Mouse (Mus musculus) CH12.LX (cell line): Measurements from ENCODE around the gene Plpp3.

Experiments used
- EP300 ChIP-seq: IDR thresholded peaks from 2 replicates; pipeline ENCODE4 v1.6.1; 2011; ENCODE audit warnings: low read length, improper control_type of control experiment
- ETS1 ChIP-seq: conservative IDR thresholded peaks from 2 replicates; pipeline ENCODE4 v1.6.1; 2012; ENCODE audit warnings: low read depth, mild to moderate bottlenecking, inconsistent platforms, low read length, improper control_type of control experiment, moderate library complexity
- HCFC1 ChIP-seq: IDR thresholded peaks from 2 replicates; pipeline ENCODE4 v1.6.1; 2012; ENCODE audit warnings: low read depth, mild to moderate bottlenecking, inconsistent platforms, low read length, improper control_type of control experiment
- MAFK ChIP-seq: IDR thresholded peaks from 2 replicates; pipeline ENCODE4 v1.6.1; 2011; ENCODE audit warnings: low read length, improper control_type of control experiment; ENCODE audit not compliant: insufficient replicate concordance
- MAX ChIP-seq: IDR thresholded peaks from 2 replicates; pipeline ENCODE4 v1.6.1; 2011; ENCODE audit warnings: low read length, improper control_type of control experiment
- PAX5 ChIP-seq: IDR thresholded peaks from 2 replicates; pipeline ENCODE4 v1.6.1; 2012; ENCODE audit warnings: low read length, inconsistent platforms, mixed read lengths
- POLR2A ChIP-seq: IDR thresholded peaks from 2 replicates; pipeline ENCODE4 v1.6.1; 2011; ENCODE audit warnings: low read depth, mild to moderate bottlenecking, improper control_type of control experiment, low read length
- SIN3A ChIP-seq: IDR thresholded peaks from 2 replicates; pipeline ENCODE4 v1.6.1; 2012; ENCODE audit warnings: low read length, improper control_type of control experiment, inconsistent platforms
- SMC3 ChIP-seq: IDR thresholded peaks from 2 replicates; pipeline ENCODE4 v1.6.1; 2011; ENCODE audit warnings: low read depth, low read length, improper control_type of control experiment
- TBP ChIP-seq: conservative IDR thresholded peaks from 2 replicates; pipeline ENCODE4 v1.6.1; 2011; ENCODE audit warnings: low read depth, low read length, improper control_type of control experiment
- TCF12 ChIP-seq: IDR thresholded peaks from 2 replicates; pipeline ENCODE4 v1.6.1; 2014; ENCODE audit warnings: low read depth, mild to moderate bottlenecking, inconsistent platforms, low read length, improper control_type of control experiment
- ZKSCAN1 ChIP-seq: IDR thresholded peaks from 2 replicates; pipeline ENCODE4 v1.6.1; 2012; ENCODE audit warnings: low read depth, inconsistent platforms, low read length, improper control_type of control experiment, borderline replicate concordance

DNA sequence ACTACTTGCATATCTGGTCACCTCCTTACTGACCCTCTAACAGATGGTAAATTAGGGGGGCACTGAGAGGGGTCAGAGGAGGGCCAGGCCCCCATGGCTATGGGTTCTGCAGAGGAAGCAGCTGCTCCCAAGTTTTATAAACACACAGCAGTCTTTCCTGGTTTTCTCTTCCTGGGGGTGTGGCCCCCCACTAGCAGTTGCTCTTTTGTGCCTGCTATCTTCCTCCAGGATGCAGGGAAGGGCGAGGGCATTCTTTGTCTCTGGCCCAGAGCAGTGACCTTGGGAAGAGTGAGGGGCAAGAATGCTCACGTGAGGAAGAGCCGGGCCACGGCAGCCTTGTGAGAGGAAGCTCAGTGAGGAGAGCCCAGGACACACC is 66.8 kb downstream of the Plpp3 start:
- TF ChIP-seq ETS1 (no peak), SMC3 (no peak), HCFC1 (no peak), MAFK (no peak), MAX (no peak), TCF12 (no peak), EP300 (no peak), ZKSCAN1 (no peak), PAX5 (no peak), TBP (no peak), SIN3A (no peak), POLR2A (no peak)
